In the genomic region with DNA sequence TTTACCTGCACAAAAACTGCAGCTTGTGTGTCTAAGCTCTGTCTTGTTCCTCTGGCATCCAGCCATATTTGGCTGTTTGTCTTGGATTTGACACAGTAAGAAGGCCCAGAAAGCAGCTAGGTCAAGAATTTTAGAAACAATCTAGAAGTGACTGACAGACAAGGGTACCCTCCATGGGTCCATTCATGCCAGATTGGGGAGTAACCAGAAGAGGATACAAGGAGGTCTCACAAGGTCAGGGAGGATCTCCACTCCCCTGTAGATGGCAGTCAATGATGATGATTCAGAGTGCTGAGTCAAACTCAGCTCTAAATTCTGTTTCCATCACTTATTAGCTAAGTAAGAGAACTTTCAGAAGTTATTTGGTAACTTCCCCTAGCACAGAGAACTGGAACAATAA, we compare ENCODE assay signal across 14 mouse cellular contexts. TPM values are rescaled to one million over a fixed set of nuclear protein-coding genes. Genes with fewer than 3 reads are reported as not detected.
DNase-seq lines count a peak whose midpoint lies in the region; ATAC-seq and TF ChIP-seq lines count a peak whose summit lies in the region.
"Had no signal": no experiment of that assay in that cellular context is flagged by ENCODE, and none has a peak within 500 bp of the region (broad histone marks: within the 10 kb centered on the region; RNA-seq: fewer than 3 reads in every experiment).

No protein-coding gene starts in this region.

- peak; percentile 35; the same call in 1 of the 2 replicates for ATAC-seq in monocyte, adult 5-6 weeks (replicated peaks; ENCODE audit: insufficient number of reproducible peaks, low FRiP score, low TSS enrichment, poor library complexity, severe bottlenecking)
- ATAC-seq: hindbrain, embryonic 16.5 days had no signal

- no peaks in the 10 kb centered on the region for H3K27me3 ChIP-seq in kidney, adult 2 months (replicated peaks; ENCODE audit: control insufficient read depth, insufficient read depth, low read length)
- no peaks in the 10 kb centered on the region for H3K27me3 ChIP-seq in forebrain, embryonic 10.5 days (ENCODE audit: poor library complexity, severe bottlenecking)
- H3K27me3 ChIP-seq: heart, embryonic 15.5 days; neural tube, embryonic 13.5 days; stomach, embryonic 15.5 days had no signal

- DNase-seq in layer of hippocampus, adult 2 months (ENCODE audit: low spot score in 2 of 2), result no peak
- DNase-seq in layer of hippocampus, adult 18-20 months (ENCODE audit: low spot score in 2 of 2), result no peak
- DNase-seq in adrenal gland, adult 8-10 months, result peak; percentile 8
- peak; percentile 85 for DNase-seq in kidney, adult 2 months
- DNase-seq in forebrain, embryonic 10.5 days (ENCODE audit: extremely low spot score, low spot score), result no peak
- DNase-seq in layer of hippocampus, postnatal 10 days (ENCODE audit: low spot score in 2 of 2), result no peak
- DNase-seq in neural tube, embryonic 10.5 days (ENCODE audit: extremely low spot score, low spot score), result no peak
- DNase-seq: gastrocnemius, postnatal 14 days; right cerebral cortex, postnatal 25 days had no signal

- H3K4me3 ChIP-seq in layer of hippocampus, adult 2 months, result no peak overlapping the region
- H3K4me3 ChIP-seq in kidney, adult 2 months (ENCODE audit: insufficient read depth, low read depth, low read length), result no peak overlapping the region
- H3K4me3 ChIP-seq in forebrain, embryonic 10.5 days, result no peak overlapping the region
- H3K4me3 ChIP-seq: heart, embryonic 15.5 days; neural tube, embryonic 13.5 days; stomach, embryonic 15.5 days had no signal

- no peaks in the 10 kb centered on the region for H3K9me3 ChIP-seq in forebrain, embryonic 10.5 days
- H3K9me3 ChIP-seq: heart, embryonic 15.5 days; neural tube, embryonic 13.5 days; stomach, embryonic 15.5 days had no signal

- no peaks in the 10 kb centered on the region; the same call in 1 of the 2 replicates for H3K36me3 ChIP-seq in kidney, adult 2 months (ENCODE audit: control insufficient read depth, insufficient read depth, low read length)
- H3K36me3 ChIP-seq in forebrain, embryonic 10.5 days (replicated peaks), result peaks cover 9% of the 10 kb centered on the region
- H3K36me3 ChIP-seq: heart, embryonic 15.5 days; neural tube, embryonic 13.5 days; stomach, embryonic 15.5 days had no signal

- peak; percentile 24; the same call in 1 of the 2 replicates for TF ChIP-seq CTCF in layer of hippocampus, adult 2 months (conservative IDR thresholded peaks at IDR 0.05)
- TF ChIP-seq CTCF in kidney, adult 2 months (conservative IDR thresholded peaks at IDR 0.05; ENCODE audit: insufficient read depth, insufficient read length, low read depth, low read length), result no peak

- TF ChIP-seq POLR2A in kidney, adult 2 months (IDR thresholded peaks at IDR 0.05; ENCODE audit: low read depth, low read length), result no peak

- H3K4me1 ChIP-seq in kidney, adult 2 months (ENCODE audit: control insufficient read depth, insufficient read depth, low read length), result peaks cover 23% of the 10 kb centered on the region
- peaks cover 15% of the 10 kb centered on the region for H3K4me1 ChIP-seq in forebrain, embryonic 10.5 days
- H3K4me1 ChIP-seq: heart, embryonic 15.5 days; stomach, embryonic 15.5 days had no signal

- no peak overlapping the region for H3K27ac ChIP-seq in layer of hippocampus, adult 2 months
- H3K27ac ChIP-seq in kidney, adult 2 months (ENCODE audit: insufficient read depth, low read depth, low read length), result peak overlapping the region; percentile 100
- no peak overlapping the region for H3K27ac ChIP-seq in forebrain, embryonic 10.5 days
- H3K27ac ChIP-seq: heart, embryonic 15.5 days; neural tube, embryonic 13.5 days; stomach, embryonic 15.5 days had no signal

RNA-seq across cellular contexts. Expression of gene Itgb8, which starts 8.2 kb away (rescaled TPM):
- total RNA-seq in layer of hippocampus, adult 2 months (2021), result 10 to 100 TPM; 32.3 to 32.5 TPM
- total RNA-seq in layer of hippocampus, adult 18-20 months (2021), result 10 to 100 TPM; 32.2 to 32.5 TPM
- 1 to 10 TPM; 2.9 to 4.0 (median 3.4) TPM for total RNA-seq in adrenal gland, adult 8-10 months (2022)
- polyA plus RNA-seq in kidney, adult 2 months (2012; rRNA removed), result 16.5 and 17.3 TPM in 2 replicates
- total RNA-seq in monocyte, adult 5-6 weeks (2017), result under 0.01 TPM in 1 of 3 replicates, not detected in the others
- polyA plus RNA-seq in forebrain, embryonic 10.5 days (2016; fragmentation: Nextera tagmentation; extraction: Ambion mirVana), result 11.9 and 13.0 TPM in 2 replicates
- 10 to 100 TPM; 31.2 TPM for total RNA-seq in layer of hippocampus, postnatal 10 days (2021)

Comparison
In these comparisons a context has a peak if more than half of its experiments do, and no peak if none do; other contexts are left out.
1. DNase-seq: peak in adrenal gland, adult 8-10 months (single experiment) and kidney, adult 2 months (single experiment); none in layer of hippocampus, adult 2 months (0 of 2), layer of hippocampus, adult 18-20 months (0 of 2), forebrain, embryonic 10.5 days (single experiment), layer of hippocampus, postnatal 10 days (0 of 2) and neural tube, embryonic 10.5 days (single experiment).
2. RNA of gene Itgb8, which starts 8.2 kb away (total RNA-seq): 32.3 to 32.5 TPM in layer of hippocampus, adult 2 months, 32.2 to 32.5 TPM in layer of hippocampus, adult 18-20 months and 31.2 TPM in layer of hippocampus, postnatal 10 days; 2.9 to 4.0 TPM in adrenal gland, adult 8-10 months and under 0.01 TPM in monocyte, adult 5-6 weeks; every median in the first group is over 4 times any median in the second.